Mouse (Mus musculus): ENCODE measurements around the gene Timm8a2.
"Not testable (repeated sequence)": the region's sequence is repeated elsewhere in the genome, so short reads cannot be mapped to it uniquely, and the experiment has no call there.

Gene Timm8a2

DNA sequence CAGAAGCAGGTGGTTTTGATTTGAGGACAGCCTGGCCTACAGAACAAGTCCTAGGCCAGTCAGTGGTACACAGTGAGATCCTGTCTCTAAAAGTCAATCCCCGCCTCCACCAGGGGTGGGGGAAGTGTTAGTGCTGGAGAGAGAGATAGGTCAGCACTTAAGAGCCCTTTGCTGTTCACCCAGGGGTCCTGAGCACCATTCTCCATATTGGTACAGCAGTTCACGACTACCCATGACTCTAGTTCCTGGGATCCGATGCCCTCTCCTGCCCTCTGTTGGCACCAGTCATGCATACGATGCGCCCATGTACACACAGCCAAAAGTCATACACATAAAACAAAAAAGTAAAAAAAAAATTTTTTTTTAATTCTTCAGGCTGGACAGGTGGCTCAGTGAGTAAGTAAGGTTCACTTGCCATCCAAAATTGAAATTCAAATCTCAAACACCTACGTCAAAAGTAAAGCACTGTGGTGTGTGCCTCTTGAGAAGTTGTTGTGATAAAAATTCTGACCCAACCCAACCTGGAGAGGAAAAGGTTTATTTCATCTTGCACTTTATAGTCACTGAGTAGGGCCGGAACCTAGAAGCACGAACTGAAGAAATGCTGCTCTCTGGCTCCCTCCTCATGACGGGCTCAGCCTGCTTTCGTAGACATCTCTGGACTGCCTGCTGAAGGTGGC lies 28.1 kb downstream of the Timm8a2 start:
- no peak for DNase-seq

DNA sequence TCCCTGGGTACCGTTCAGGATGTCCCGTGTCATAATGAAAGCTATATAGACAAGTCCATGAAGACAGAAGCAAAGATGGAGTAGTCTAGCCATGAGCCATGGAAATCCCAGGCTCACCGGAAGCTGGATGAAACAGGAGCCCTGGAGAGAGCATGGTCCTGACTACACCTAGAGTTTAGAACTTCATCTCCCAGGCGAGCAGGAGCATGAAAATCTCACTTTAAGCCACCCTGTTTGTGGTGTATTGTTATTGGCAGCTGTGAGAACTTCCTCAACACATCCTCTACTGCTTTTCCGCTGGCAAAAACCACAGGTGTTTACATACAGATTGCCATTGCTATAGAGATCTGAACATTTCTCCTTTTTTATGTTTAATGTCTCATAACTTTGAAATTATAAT lies 29.1 kb downstream of the Timm8a2 start:
- no peak for DNase-seq

DNA sequence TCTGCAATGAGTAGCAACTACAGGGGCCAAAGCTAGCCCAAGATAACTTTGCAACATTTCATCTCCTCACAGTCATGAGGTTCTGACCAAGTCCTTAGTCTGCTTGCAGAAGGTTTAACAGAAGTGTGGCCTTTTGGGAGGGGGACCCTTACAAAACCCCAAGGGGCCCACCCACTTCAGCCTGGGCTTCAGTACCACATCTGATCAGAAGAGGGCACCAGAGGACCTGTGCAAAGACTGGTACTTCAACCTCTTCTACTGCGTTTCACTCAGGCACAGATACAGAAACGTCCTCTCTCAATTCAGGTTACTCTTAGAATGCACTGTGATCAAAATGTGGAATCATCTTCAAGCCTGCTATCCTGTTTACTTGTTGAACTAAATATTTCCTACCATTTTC lies 30.0 kb downstream of the Timm8a2 start:
- peak; percentile 29 for DNase-seq

DNA sequence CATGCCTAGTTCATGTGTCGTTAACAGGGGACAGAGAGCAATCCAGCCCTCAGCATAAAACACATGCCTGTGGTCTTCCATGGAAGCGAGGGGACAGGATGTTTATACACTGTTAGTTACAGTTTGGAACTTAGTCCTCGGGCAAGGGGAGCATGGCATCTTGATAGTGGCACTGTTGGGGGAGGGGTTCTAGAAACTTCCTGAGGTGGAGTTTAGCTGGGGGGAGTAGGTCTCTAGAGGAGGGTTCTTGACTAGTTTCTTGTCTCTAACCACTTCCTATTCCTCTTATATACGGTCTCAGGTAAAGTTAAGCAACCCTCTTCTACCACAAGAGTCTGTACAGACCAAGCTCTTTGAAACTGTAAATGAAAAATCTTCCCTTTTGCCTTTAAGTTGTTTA lies 31.8 kb downstream of the Timm8a2 start:
- no peak for DNase-seq

DNA sequence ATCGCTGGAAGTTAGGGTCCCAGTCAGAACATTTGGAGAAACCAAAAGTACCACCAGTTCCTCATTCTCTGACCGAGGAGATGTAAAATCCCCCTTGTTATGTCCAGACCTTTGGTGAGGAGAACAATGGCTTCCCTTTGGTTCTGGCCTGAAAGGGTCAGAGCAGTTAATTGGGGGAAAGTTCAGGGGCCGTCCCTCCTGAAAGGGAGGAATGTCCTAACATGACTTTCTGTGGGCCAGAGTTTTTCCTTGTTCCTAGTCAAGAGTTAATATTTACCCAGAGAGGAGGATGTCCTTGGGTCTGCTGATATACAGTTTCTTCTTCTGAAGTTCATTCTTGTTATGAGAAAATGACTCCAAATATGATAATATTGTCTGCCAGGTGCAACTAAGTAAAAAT lies 33.6 kb downstream of the Timm8a2 start:
- DNase-seq, result not testable (repeated sequence)

DNA sequence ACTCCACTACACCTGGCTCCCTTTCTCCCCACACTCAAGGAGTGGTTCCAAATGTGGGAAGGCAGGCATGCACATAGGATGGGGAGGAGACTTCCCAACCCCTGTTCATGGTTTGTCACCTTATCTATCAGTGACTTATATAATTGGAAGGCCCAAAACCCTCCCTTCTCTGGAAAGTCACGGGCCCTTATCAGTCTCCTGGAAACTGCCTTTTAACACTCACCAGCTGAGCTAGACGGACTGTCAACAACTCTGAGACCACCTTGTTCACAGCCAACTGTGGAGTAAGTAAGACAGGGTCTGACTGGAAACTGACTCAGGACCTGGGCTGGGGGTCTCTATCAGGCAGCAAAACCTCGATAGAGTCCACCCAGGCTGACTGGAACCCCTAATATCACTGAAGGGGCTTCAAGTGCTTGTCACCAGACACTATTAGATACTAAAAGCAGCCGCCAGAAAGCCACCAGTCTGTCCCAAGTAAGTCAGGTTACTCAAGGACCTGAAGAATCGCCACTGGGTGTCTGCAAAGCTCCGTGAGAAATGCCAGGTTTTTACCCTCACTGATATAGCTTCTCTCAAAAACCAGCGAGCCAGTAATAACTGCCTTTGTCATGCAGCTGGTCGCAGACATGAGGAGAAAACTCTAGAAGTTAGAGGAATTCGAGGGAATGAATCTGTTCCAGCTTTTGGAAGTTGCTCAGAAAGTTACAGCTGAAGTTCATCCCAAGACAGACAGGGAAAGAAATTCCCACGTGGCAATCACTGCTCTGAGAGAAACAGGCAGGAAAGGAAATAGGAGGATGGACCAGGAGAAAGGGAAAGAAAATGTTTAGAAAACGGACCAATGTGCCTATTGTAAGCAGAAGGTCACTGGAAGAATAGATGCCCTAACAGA lies 34.6 kb downstream of the Timm8a2 start:
- no peak for DNase-seq

DNA sequence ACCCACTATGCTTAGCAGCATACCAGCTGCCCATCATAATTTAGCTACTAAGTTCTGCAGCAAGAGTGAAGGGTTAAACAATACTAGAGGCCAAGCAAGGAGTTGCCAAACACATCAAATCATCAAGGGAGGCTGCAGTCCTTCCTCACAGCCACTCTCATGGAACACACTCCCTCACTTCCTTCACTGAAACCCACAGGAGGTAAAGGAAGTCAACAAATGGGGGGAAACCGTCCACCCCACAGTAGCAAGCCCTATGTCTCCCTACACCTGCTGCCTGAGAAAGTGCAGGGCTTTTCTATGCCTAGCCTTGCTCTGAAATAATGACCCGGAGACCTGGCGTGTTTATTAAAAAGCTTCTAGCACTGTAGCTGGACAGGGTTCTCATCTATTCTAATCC lies 35.5 kb downstream of the Timm8a2 start:
- no peak for DNase-seq

DNA sequence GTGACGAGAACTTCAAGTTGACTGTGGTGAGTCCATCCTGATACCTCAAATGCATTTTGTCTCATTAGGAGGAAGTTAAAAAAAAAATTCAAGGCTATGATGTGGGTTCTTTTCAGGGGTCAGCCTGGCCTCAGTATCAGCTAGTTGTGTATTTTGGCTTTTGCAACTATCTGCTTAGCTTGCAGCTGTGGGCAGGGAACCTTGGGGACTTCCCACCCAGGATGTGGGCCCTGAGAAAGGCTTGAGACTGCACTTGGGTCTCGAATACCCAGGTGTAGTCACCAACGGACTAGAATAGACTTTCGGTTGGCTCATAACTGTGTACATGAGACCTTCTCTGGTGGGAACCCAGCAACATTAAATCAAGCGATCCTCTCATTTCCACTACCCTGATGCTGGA lies 38.9 kb downstream of the Timm8a2 start:
- DNase-seq, result no peak

DNA sequence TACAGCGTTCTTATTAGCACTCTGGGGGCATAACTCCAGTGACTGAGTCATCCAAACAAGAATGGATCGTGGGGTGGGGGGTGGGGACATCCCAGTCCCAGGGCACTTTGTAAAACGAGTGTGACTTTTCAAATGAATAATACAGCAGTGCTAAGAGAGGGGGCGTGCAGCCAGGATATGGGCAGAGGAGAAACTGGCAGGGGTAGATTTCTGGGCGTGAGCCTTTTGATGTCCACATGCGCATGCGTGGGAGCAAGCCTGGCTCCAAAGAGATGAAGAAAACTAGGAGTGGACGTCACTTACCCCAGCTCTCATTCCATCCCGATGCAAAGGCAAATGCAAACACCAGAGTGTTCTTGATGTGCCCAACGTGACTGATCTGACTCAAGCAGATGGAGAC lies 39.9 kb downstream of the Timm8a2 start:
- DNase-seq, result no peak

DNA sequence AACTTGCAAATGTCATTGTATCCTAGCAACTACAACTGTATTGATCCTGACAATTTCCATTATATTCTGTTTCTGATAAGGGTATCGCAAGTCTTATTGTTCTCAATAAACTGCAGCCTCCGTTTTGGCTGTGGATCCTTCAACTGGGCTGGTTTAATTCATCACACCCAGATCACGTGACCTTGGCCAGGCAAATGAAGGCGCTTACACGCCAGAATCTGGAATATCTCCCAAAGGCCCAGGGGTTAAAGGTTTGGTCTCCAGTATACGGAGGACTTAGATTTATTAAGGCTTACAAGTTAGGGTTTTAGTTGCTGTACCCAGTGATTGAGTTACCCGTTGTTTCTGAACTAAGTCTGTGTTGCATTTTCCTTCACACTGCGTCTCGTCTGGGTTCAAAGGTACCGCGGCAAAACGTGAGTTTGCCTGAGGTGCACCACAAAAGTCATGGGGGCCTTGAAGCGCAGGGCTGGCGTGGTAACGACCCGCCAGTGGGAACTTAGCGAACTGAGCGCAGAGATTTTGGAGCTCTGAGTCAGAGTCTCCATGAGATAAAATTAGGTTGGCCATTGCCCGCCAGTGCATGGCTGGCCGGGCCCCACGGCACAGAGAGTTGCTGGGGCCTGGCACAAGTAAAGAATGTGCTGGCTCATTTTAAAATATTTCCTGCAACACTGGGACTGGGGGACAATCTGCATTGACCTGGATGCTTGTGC lies 41.2 kb downstream of the Timm8a2 start:
- no peak for DNase-seq

DNA sequence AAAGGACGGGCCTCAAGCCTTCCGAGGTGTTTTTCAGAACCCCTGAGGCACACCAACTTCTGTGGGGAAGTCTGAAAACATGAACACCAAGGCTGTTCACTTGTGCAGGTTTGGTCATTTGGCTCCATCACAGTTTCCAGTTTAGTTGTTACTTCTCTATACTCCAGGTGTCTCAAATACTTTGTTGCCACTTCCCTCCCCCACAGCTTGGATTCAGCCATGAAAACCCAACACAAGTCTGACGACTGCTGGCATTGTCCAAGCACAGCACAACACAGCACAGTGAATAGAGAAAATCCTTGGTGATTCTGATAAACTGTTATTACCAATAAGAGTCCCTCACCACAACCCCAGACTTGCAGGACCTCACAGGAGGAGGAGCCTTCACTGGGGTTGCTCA lies 42.5 kb downstream of the Timm8a2 start:
- no peak for DNase-seq

DNA sequence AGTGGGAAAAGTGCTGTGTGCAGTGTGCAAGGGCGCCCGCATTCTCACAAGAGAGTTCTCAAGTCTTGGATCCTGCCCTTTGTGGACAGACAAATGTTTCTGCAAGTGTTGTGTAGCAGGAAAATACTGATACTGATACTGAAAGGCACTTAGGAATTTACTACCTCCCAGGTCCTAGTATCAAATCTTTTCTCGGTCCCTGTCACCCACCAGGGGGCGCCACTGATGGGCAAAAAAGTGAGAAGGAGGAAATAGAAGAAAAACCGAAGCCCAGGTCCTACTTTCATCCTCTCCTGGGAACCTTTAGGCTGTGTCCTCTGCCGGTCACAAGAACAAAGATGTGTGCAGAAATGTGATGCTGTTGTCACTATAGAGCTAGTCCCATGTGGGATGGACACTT lies 45.0 kb downstream of the Timm8a2 start:
- peak; percentile 21 for DNase-seq

DNA sequence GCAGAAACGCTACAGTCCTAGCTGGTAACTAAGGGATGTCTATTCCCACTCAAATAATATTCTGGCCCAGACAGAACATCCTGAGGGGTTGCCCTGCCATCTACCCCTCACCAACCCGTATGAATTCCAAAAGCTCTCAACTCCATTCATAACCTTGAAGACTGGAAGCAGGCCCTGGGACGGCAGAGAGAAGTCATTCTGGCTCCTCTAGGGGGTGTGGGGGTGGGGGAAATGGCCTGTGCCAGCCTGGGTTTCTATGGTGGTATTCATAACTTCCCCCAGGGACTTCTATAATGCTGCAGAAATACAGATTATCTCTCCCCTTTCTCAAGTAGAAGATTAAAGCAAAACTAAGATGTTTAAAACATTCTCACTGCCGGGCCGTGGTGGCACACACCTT lies 45.4 kb downstream of the Timm8a2 start:
- no peak for DNase-seq

DNA sequence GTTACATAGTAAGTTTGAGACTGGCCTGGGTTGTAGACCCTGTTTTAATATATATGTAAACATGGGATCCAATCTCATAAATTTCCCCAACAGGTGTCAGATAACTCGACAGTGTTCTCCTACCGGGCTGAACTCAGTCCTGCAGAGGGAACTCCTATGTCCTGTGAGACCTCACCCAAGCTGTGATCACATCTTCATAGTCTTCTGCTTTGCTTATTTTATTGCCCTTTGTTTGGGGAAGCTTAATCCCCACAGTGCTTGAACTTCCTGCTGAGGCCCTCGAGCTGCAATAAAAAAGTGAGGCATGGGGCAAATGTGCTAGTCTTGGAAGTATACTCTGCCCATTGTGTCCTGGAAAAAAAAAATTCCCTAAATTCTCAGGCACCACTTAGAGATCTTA lies 46.8 kb downstream of the Timm8a2 start:
- no peak for DNase-seq

DNA sequence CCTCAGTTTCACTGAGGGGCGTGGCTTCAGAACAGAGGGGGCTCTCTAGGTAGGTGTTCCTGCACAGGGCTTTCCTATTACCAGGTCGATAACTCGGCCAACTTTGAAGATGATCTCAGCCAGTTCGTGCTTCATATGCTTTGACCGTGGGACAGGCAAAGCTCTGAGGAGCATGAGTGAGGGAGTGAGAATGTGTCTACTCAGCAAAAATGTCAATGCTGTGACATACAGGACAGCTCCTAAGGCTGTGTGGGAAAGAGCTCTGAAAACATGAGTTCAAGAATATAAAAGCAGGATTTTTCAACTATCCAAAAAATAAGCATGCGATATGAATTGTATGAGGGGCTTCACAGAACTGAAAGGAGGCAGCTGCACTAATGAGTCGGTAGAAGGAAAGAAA lies 49.0 kb downstream of the Timm8a2 start:
- no peak for DNase-seq

DNA sequence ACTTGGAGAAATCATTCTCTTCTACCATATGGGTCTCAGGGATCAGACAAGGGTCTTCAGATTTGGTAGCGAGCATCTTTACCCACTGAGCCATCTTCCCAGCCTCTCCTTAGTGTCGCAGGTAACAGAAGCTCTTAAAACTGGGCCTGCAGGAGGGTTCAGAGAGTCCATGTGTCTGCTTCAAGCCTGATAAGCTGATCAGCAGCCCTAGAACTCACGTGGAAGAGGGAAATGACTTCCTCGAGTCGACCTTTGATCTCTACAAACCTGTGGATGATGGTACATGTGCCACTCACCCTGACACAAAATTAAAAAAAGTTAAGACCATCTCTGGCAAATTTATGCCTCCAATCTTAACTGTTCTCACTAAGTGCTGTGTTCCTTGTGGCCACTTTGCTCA lies 53.5 kb downstream of the Timm8a2 start:
- no peak for DNase-seq

All from cerebellum, adult 9-11 months (tissue).